Mouse (Mus musculus): ENCODE results near the gene Usp40.

GRCm38 (mm10) chr1:87906361-87906956, 101.9 kb downstream of the Usp40 start:
- TF ChIP-seq POLR2A (IDR thresholded peaks at IDR 0.05; ENCODE audit: borderline replicate concordance, insufficient read depth, low read length) (no peak), CTCF (IDR thresholded peaks at IDR 0.05; ENCODE audit: borderline replicate concordance, insufficient read depth, low read depth, low read length) (peak; percentile 38; the same call in 1 of the 2 replicates)
